Mouse (Mus musculus) C2C12 (cell line): Measurements from ENCODE around the gene Acvr1c.

Experiments
- CTCF ChIP-seq: IDR thresholded peaks from one replicate; pipeline ENCODE4 v1.5.1; 2011; ENCODE audit not compliant: control insufficient read depth, insufficient read depth, insufficient read length
- MAX ChIP-seq: IDR thresholded peaks from one replicate; pipeline ENCODE4 v1.6.1; 2011; ENCODE audit warnings: mild to moderate bottlenecking, control low read depth

GRCm38 (mm10) chr2:58237487-58237886 is 120.2 kb downstream of the Acvr1c start:
- TF ChIP-seq CTCF (no peak), MAX (no peak)
